Mouse (Mus musculus): ENCODE measurements around the gene Mfsd7a.

The Mfsd7a gene

GRCm38 (mm10) chr5:108433804-108434587, 14.7 kb downstream of the Mfsd7a start, which contains the start of gene Atp5k:
Gene Atp5k, minus strand, starts transcription at chr5:108434448.
- peak; percentile 88 for DNase-seq (ENCODE audit: low read depth, low spot score)

GRCm38 (mm10) chr5:108431196-108431595, 17.5 kb downstream of the Mfsd7a start:
- no peak for DNase-seq (ENCODE audit: low read depth, low spot score)

GRCm38 (mm10) chr5:108427186-108427585, 21.5 kb downstream of the Mfsd7a start:
- peak; percentile 11 for DNase-seq (ENCODE audit: low read depth, low spot score)

GRCm38 (mm10) chr5:108423427-108423826, 25.3 kb downstream of the Mfsd7a start:
- no peak for DNase-seq (ENCODE audit: low read depth, low spot score)

- no peak for DNase-seq (ENCODE audit: low read depth, low spot score)
These were observed 25.9 kb downstream of the Mfsd7a start for GRCm38 (mm10) chr5:108422741-108423140.

- no peak for DNase-seq (ENCODE audit: low read depth, low spot score)
These were observed 34.0 kb downstream of the Mfsd7a start for GRCm38 (mm10) chr5:108414711-108415110.

GRCm38 (mm10) chr5:108406977-108407376, 41.7 kb downstream of the Mfsd7a start:
- DNase-seq (ENCODE audit: low read depth, low spot score) = no peak

- DNase-seq (ENCODE audit: low read depth, low spot score) = no peak
These were observed 43.2 kb downstream of the Mfsd7a start for GRCm38 (mm10) chr5:108405460-108405859.

GRCm38 (mm10) chr5:108403453-108403852, 45.2 kb downstream of the Mfsd7a start:
- DNase-seq (ENCODE audit: low read depth, low spot score) = no peak
